Mouse (Mus musculus): ENCODE measurements around the gene Tmem127. TPM values are rescaled to one million over a fixed set of nuclear protein-coding genes. Genes with fewer than 3 reads are reported as not detected.

Gene Tmem127
- total and polyA plus RNA-seq, 3 experiments, result 10.3 to 16.6 TPM; not detected in 1

DNA sequence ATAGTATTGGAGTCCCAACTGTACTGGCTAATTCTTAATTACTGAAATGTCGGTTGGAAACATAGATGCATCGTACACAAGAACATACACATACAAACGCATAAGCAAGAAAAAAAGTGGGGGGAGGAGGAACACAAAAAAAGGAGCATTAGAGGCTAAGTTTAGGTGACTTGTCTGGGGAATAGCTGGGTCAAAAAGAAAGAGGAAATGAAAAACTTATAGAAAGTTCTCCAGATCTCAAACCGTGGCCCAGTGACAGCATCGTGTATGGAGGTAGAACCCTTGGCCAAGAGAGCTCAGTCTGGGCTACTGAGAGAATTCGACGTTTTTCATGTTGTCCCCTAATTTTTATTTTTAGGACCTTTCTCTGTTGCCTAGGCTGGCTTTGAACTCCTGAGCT lies 63.0 kb downstream of the Tmem127 start:
- Histone ChIP-seq H3K36me3 (ENCODE audit: control insufficient read depth in 1 of 2, insufficient read depth in 2 of 2, low read length in 2 of 2) (no peaks in the 10 kb centered on the region), H3K27me3 (ENCODE audit: control insufficient read depth in 1 of 2, insufficient read depth in 2 of 2, low read length in 2 of 2) (no peaks in the 10 kb centered on the region), H3K4me3 (ENCODE audit: control insufficient read depth in 1 of 2, insufficient read depth in 1 of 2, low read depth in 2 of 2, low read length in 2 of 2) (no peak overlapping the region), H3K4me1 (ENCODE audit: control insufficient read depth in 1 of 2, insufficient read depth in 2 of 2, low read length in 2 of 2) (no peaks in the 10 kb centered on the region), H3K9me3 (replicated peaks; ENCODE audit: insufficient read depth, low read length) (no peaks in the 10 kb centered on the region), H3K9ac (ENCODE audit: control insufficient read depth, low read depth, low read length, poor library complexity, severe bottlenecking) (no peak overlapping the region), H3K79me2 (ENCODE audit: control insufficient read depth, insufficient read depth, low read length, poor library complexity) (no peaks in the 10 kb centered on the region), H3K27ac (ENCODE audit: control insufficient read depth, low read depth, low read length) (no peak overlapping the region)
- TF ChIP-seq MAZ (IDR thresholded peaks at IDR 0.05; ENCODE audit: low read depth, low read length), result no peak
- no peak for TF ChIP-seq ZMIZ1 (IDR thresholded peaks at IDR 0.05; ENCODE audit: low read depth, low read length)
- TF ChIP-seq GATA1 (IDR thresholded peaks at IDR 0.05; ENCODE audit: low read depth, low read length), result no peak
- TF ChIP-seq POLR2AphosphoS5 (IDR thresholded peaks at IDR 0.05; ENCODE audit: borderline replicate concordance, low read depth, low read length), result no peak
- TF ChIP-seq CHD1 (IDR thresholded peaks at IDR 0.05; ENCODE audit: low read depth, low read length), result no peak
- TF ChIP-seq RAD21 (IDR thresholded peaks at IDR 0.05; ENCODE audit: low read depth, low read length), result no peak
- TF ChIP-seq EP300 (IDR thresholded peaks at IDR 0.05; ENCODE audit: low read depth in 1 of 2, low read length in 2 of 2), result no peak
- TF ChIP-seq MEF2A (IDR thresholded peaks at IDR 0.05; ENCODE audit: extremely low read depth, insufficient replicate concordance, low read depth, low read length, poor library complexity, severe bottlenecking), result no peak
- TF ChIP-seq MAX (IDR thresholded peaks at IDR 0.05; ENCODE audit: low read length), result no peak
- TF ChIP-seq SIN3A (IDR thresholded peaks at IDR 0.05; ENCODE audit: low read length), result no peak
- TF ChIP-seq TAL1 (IDR thresholded peaks at IDR 0.05; ENCODE audit: low read length), result no peak
- no peak for DNase-seq (ENCODE audit: low read depth, low spot score)

Other genes with a start within 250 kb of the Tmem127 start
- 9.4 and 10.5 TPM in 2 replicates for gene Ap4e1, start 239.2 kb upstream of the Tmem127 start, total RNA-seq (2012; rRNA removed)
- gene Ap4e1, start 239.2 kb upstream of the Tmem127 start, polyA plus RNA-seq (2012; ENCODE audit: insufficient read depth in 1 of 2, insufficient read length in 2 of 2, low read depth in 1 of 2, low replicate concordance in 2 of 2, missing spikeins in 1 of 2), result 1 to 10 TPM in 1 of 2 experiments, not detected in 1; 9.4 TPM
- 22.7 and 23.7 TPM in 2 replicates for gene Blvra, start 177.2 kb upstream of the Tmem127 start, total RNA-seq (2012; rRNA removed)
- gene Blvra, start 177.2 kb upstream of the Tmem127 start, polyA plus RNA-seq (2012; ENCODE audit: insufficient read depth in 1 of 2, insufficient read length in 2 of 2, low read depth in 1 of 2, low replicate concordance in 2 of 2, missing spikeins in 1 of 2), result 10 to 100 TPM in 1 of 2 experiments, not detected in 1; 18.7 TPM
- 37.5 and 41.5 TPM in 2 replicates for gene Ncaph, start 114.0 kb upstream of the Tmem127 start, total RNA-seq (2012; rRNA removed)
- 10 to 100 TPM in 1 of 2 experiments, not detected in 1; 49.4 TPM for gene Ncaph, start 114.0 kb upstream of the Tmem127 start, polyA plus RNA-seq (2012; ENCODE audit: insufficient read depth in 1 of 2, insufficient read length in 2 of 2, low read depth in 1 of 2, low replicate concordance in 2 of 2, missing spikeins in 1 of 2)
- 20.6 and 22.7 TPM in 2 replicates for gene Itpripl1, start 104.5 kb upstream of the Tmem127 start, total RNA-seq (2012; rRNA removed)
- gene Itpripl1, start 104.5 kb upstream of the Tmem127 start, polyA plus RNA-seq (2012; ENCODE audit: insufficient read depth in 1 of 2, insufficient read length in 2 of 2, low read depth in 1 of 2, low replicate concordance in 2 of 2, missing spikeins in 1 of 2), result 10 to 100 TPM in 1 of 2 experiments, not detected in 1; 27.3 TPM
- 1.2 and 1.5 TPM in 2 replicates for gene 1810024B03Rik, start 39.6 kb upstream of the Tmem127 start, total RNA-seq (2012; rRNA removed)
- gene 1810024B03Rik, start 39.6 kb upstream of the Tmem127 start, polyA plus RNA-seq (2012; ENCODE audit: insufficient read depth in 1 of 2, insufficient read length in 2 of 2, low read depth in 1 of 2, low replicate concordance in 2 of 2, missing spikeins in 1 of 2), result 1 to 10 TPM in 1 of 2 experiments, not detected in 1; 1.9 TPM
- gene Snrnp200, start 39.5 kb upstream of the Tmem127 start, total RNA-seq (2012; rRNA removed), result 114 and 122 TPM in 2 replicates
- gene Snrnp200, start 39.5 kb upstream of the Tmem127 start, polyA plus RNA-seq (2012; ENCODE audit: insufficient read depth in 1 of 2, insufficient read length in 2 of 2, low read depth in 1 of 2, low replicate concordance in 2 of 2, missing spikeins in 1 of 2), result 100 to 1,000 TPM in 1 of 2 experiments, 10 to 100 TPM in 1; 67.5 to 137 TPM
- 77.8 and 86.3 TPM in 2 replicates for gene Ciao1, start 92 bp upstream of the Tmem127 start, total RNA-seq (2012; rRNA removed)
- 10 to 100 TPM in 1 of 2 experiments, not detected in 1; 83.8 TPM for gene Ciao1, start 92 bp upstream of the Tmem127 start, polyA plus RNA-seq (2012; ENCODE audit: insufficient read depth in 1 of 2, insufficient read length in 2 of 2, low read depth in 1 of 2, low replicate concordance in 2 of 2, missing spikeins in 1 of 2)
- 87.9 and 88.0 TPM in 2 replicates for gene Stard7, start 22.3 kb downstream of the Tmem127 start, total RNA-seq (2012; rRNA removed)
- 100 to 1,000 TPM in 1 of 2 experiments, 10 to 100 TPM in 1; 87.7 to 134 TPM for gene Stard7, start 22.3 kb downstream of the Tmem127 start, polyA plus RNA-seq (2012; ENCODE audit: insufficient read depth in 1 of 2, insufficient read length in 2 of 2, low read depth in 1 of 2, low replicate concordance in 2 of 2, missing spikeins in 1 of 2)
- 6.5 and 10.4 TPM in 2 replicates for gene Dusp2, start 88.3 kb downstream of the Tmem127 start, total RNA-seq (2012; rRNA removed)
- 10 to 100 TPM in 1 of 2 experiments, not detected in 1; 11.6 TPM for gene Dusp2, start 88.3 kb downstream of the Tmem127 start, polyA plus RNA-seq (2012; ENCODE audit: insufficient read depth in 1 of 2, insufficient read length in 2 of 2, low read depth in 1 of 2, low replicate concordance in 2 of 2, missing spikeins in 1 of 2)
- gene Astl, start 90.7 kb downstream of the Tmem127 start, total RNA-seq (2012; rRNA removed), result not detected in 2 replicates
- not detected for gene Astl, start 90.7 kb downstream of the Tmem127 start, polyA plus RNA-seq (2012; ENCODE audit: insufficient read depth in 1 of 2, insufficient read length in 2 of 2, low read depth in 1 of 2, low replicate concordance in 2 of 2, missing spikeins in 1 of 2)
- gene Adra2b, start 115.3 kb downstream of the Tmem127 start, total RNA-seq (2012; rRNA removed), result not detected in 2 replicates
- not detected for gene Adra2b, start 115.3 kb downstream of the Tmem127 start, polyA plus RNA-seq (2012; ENCODE audit: insufficient read depth in 1 of 2, insufficient read length in 2 of 2, low read depth in 1 of 2, low replicate concordance in 2 of 2, missing spikeins in 1 of 2)
- not detected in 2 replicates for gene Gpat2, start 177.3 kb downstream of the Tmem127 start, total RNA-seq (2012; rRNA removed)
- under 1 TPM in 1 of 2 experiments, not detected in 1; 0.07 TPM for gene Gpat2, start 177.3 kb downstream of the Tmem127 start, polyA plus RNA-seq (2012; ENCODE audit: insufficient read depth in 1 of 2, insufficient read length in 2 of 2, low read depth in 1 of 2, low replicate concordance in 2 of 2, missing spikeins in 1 of 2)
- 7.2 and 8.2 TPM in 2 replicates for gene Fahd2a, start 196.7 kb downstream of the Tmem127 start, total RNA-seq (2012; rRNA removed)
- gene Fahd2a, start 196.7 kb downstream of the Tmem127 start, polyA plus RNA-seq (2012; ENCODE audit: insufficient read depth in 1 of 2, insufficient read length in 2 of 2, low read depth in 1 of 2, low replicate concordance in 2 of 2, missing spikeins in 1 of 2), result 1 to 10 TPM in 1 of 2 experiments, not detected in 1; 6.8 TPM

All from MEL (cell line).